Mouse (Mus musculus) brain, adult 10 weeks (tissue): ENCODE data around the gene Tmem92. TPM values are rescaled to one million over a fixed set of nuclear protein-coding genes. Genes with fewer than 3 reads are reported as not detected.

Experiments
- polyA plus RNA-seq: library from polyadenylated mRNA; stranded (reverse); fragments of 350-450 nt; fragmentation: Illumina TruSeq; extraction: RNeasy Lipid Tissue Mini Kit (QIAGEN cat#74804); gene quantifications from one replicate; pipeline ENCODE4 v1.2.3, GENCODE M21; 2015; ENCODE audit warnings: low read depth, low replicate concordance

Gene Tmem92
- polyA plus RNA-seq = not detected

DNA sequence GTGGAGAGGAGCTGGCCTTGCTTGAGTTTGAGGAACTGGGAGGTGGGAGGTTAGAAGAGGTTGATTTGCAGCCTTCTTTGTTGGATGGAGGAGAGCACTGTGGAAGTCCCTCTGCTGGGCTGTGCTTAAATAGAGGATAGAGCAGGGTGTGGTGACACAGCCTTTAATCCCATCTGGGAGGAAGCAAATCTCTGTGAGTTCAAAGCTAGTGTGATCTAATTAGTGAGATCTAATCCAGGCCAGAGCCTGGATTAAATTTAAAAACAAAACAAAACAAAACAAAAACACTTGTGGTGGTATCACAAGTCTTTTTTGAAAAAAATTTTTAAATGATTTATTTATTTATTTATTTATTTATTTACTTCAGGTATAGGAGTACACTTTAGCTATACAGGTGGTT lies at the start of gene Tmem92:
Gene Tmem92 (minus strand): TSS at position 101 of the 400 bp plus-strand sequence.

DNA sequence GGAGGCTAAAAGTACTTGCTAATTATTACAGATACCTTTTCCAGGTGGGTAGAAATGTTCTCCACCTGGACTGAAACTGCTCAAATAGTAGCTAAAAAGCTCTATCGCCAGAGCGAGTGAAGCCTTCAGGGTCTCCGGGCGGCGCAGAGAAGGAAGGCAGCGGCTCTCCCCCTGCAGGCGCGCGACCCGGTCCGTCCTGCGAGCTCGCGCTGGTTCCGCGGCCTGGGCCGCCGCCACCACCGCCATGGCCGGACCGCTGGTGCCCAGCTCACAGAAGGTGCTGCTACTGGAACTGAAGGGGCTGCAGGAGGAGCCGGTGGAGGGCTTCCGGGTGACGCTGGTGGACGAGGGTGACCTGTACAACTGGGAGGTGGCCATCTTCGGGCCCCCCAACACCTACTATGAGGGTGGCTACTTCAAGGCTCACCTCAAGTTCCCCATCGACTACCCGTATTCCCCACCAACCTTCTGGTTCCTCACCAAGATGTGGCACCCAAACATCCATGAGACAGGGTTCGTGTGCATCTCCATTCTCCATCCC lies 40.7 kb downstream of the Tmem92 start, which contains the start of gene Cdc34b:
Gene Cdc34b (plus strand): TSS at position 51 of the 541 bp plus-strand sequence.

Other genes with a start within 250 kb of the Tmem92 start
- gene Rsad1, start 233.4 kb downstream of the Tmem92 start, polyA plus RNA-seq = 8.6 TPM
- not detected for gene Chad, start 217.7 kb downstream of the Tmem92 start, polyA plus RNA-seq
- 10.9 TPM for gene Acsf2, start 180.8 kb downstream of the Tmem92 start, polyA plus RNA-seq
- 93.8 TPM for gene Lrrc59, start 152.9 kb downstream of the Tmem92 start, polyA plus RNA-seq
- gene Mrpl27, start 128.9 kb downstream of the Tmem92 start, polyA plus RNA-seq = 136 TPM
- gene Eme1, start 128.7 kb downstream of the Tmem92 start, polyA plus RNA-seq = not detected
- gene Xylt2, start 105.2 kb downstream of the Tmem92 start, polyA plus RNA-seq = 23.4 TPM
- gene Gm11541, start 78.2 kb downstream of the Tmem92 start, polyA plus RNA-seq = not detected
- not detected for gene Cdc34b, start 40.9 kb downstream of the Tmem92 start, polyA plus RNA-seq
- 3.3 TPM for gene Col1a1, start 153.5 kb upstream of the Tmem92 start, polyA plus RNA-seq
- 0.59 TPM for gene Hils1, start 184.9 kb upstream of the Tmem92 start, polyA plus RNA-seq
- not detected for gene Sgca, start 193.6 kb upstream of the Tmem92 start, polyA plus RNA-seq
- gene Ppp1r9b, start 208.3 kb upstream of the Tmem92 start, polyA plus RNA-seq = 397 TPM
- gene Samd14, start 227.2 kb upstream of the Tmem92 start, polyA plus RNA-seq = 25.0 TPM